Mouse (Mus musculus): Measurements from ENCODE around the gene Tsks. TPM values are rescaled to one million over a fixed set of nuclear protein-coding genes. Genes with fewer than 3 reads are reported as not detected.

Tsks gene
- polyA plus RNA-seq, 1 experiment from 2014 or later = not detected

GRCm38 (mm10) chr7:44916191-44916590 lies 26.8 kb upstream of the Tsks start:
- Histone ChIP-seq H3K4me1 (no peaks in the 10 kb centered on the region), H3K36me3 (peaks cover 45% of the 10 kb centered on the region), H3K9ac (replicated peaks) (no peak overlapping the region), H3K9me3 (no peaks in the 10 kb centered on the region), H3K4me3 (no peak overlapping the region), H3K27ac (replicated peaks) (no peak overlapping the region), H3K27me3 (no peaks in the 10 kb centered on the region), H3K4me2 (replicated peaks) (no peak overlapping the region)
- no peak for ATAC-seq (replicated peaks)
- WGBS = 91% methylated on average over 6 of the region's 6 CpGs

- Histone ChIP-seq H3K4me1 (no peaks in the 10 kb centered on the region), H3K27ac (replicated peaks) (no peak overlapping the region), H3K9me3 (no peaks in the 10 kb centered on the region), H3K4me2 (replicated peaks) (no peak overlapping the region), H3K9ac (replicated peaks) (no peak overlapping the region), H3K27me3 (no peaks in the 10 kb centered on the region), H3K36me3 (peaks cover 45% of the 10 kb centered on the region), H3K4me3 (no peak overlapping the region)
- WGBS = 91% methylated on average over 4 of the region's 4 CpGs
- no peak for ATAC-seq (replicated peaks)
Observed at GRCm38 (mm10) chr7:44916881-44917280, 26.1 kb upstream of the Tsks start.

GRCm38 (mm10) chr7:44918219-44918618 lies 24.8 kb upstream of the Tsks start:
- Histone ChIP-seq H3K4me3 (no peak overlapping the region), H3K27ac (replicated peaks) (no peak overlapping the region), H3K27me3 (no peaks in the 10 kb centered on the region), H3K4me2 (replicated peaks) (no peak overlapping the region), H3K36me3 (peaks cover 48% of the 10 kb centered on the region), H3K4me1 (no peaks in the 10 kb centered on the region), H3K9me3 (no peaks in the 10 kb centered on the region), H3K9ac (replicated peaks) (no peak overlapping the region)
- WGBS = 88% methylated on average over 3 of the region's 3 CpGs
- ATAC-seq (replicated peaks) = no peak

- no peaks in the 10 kb centered on the region for H3K9me3 ChIP-seq
- H3K36me3 ChIP-seq = peaks cover 45% of the 10 kb centered on the region
- no peak overlapping the region for H3K27ac ChIP-seq (replicated peaks)
- H3K4me1 ChIP-seq = no peaks in the 10 kb centered on the region
- H3K4me3 ChIP-seq = no peak overlapping the region
- 74% methylated on average over 5 of the region's 5 CpGs for WGBS
- H3K4me2 ChIP-seq (replicated peaks) = no peak overlapping the region
- no peaks in the 10 kb centered on the region for H3K27me3 ChIP-seq
- no peak for ATAC-seq (replicated peaks)
- H3K9ac ChIP-seq (replicated peaks) = no peak overlapping the region
Observed at GRCm38 (mm10) chr7:44919127-44919526, 23.9 kb upstream of the Tsks start.

- Histone ChIP-seq H3K9me3 (no peaks in the 10 kb centered on the region), H3K27me3 (no peaks in the 10 kb centered on the region), H3K4me3 (no peak overlapping the region), H3K27ac (replicated peaks) (no peak overlapping the region), H3K9ac (replicated peaks) (no peak overlapping the region), H3K4me1 (peaks cover 8% of the 10 kb centered on the region), H3K4me2 (replicated peaks) (no peak overlapping the region), H3K36me3 (peaks cover 32% of the 10 kb centered on the region)
- ATAC-seq (replicated peaks) = no peak
Observed at GRCm38 (mm10) chr7:44922530-44922929, 20.5 kb upstream of the Tsks start.

- Histone ChIP-seq H3K9me3 (no peaks in the 10 kb centered on the region), H3K27me3 (no peaks in the 10 kb centered on the region), H3K4me3 (no peak overlapping the region), H3K9ac (replicated peaks) (no peak overlapping the region), H3K4me1 (peaks cover 25% of the 10 kb centered on the region), H3K27ac (replicated peaks) (no peak overlapping the region), H3K36me3 (peaks cover 28% of the 10 kb centered on the region), H3K4me2 (replicated peaks) (no peak overlapping the region)
- no peak for ATAC-seq (replicated peaks)
- WGBS = 73% methylated on average over 3 of the region's 3 CpGs
Observed at GRCm38 (mm10) chr7:44925468-44925867, 17.5 kb upstream of the Tsks start.

GRCm38 (mm10) chr7:44928570-44928969 lies 14.4 kb upstream of the Tsks start:
- H3K4me2 ChIP-seq (replicated peaks) = peak overlapping the region; percentile 56
- ATAC-seq (replicated peaks) = no peak
- no peak overlapping the region for H3K27ac ChIP-seq (replicated peaks)
- peaks cover 28% of the 10 kb centered on the region for H3K4me1 ChIP-seq
- peak overlapping the region; percentile 91 for H3K4me3 ChIP-seq
- WGBS = 5% methylated on average over 1 of the region's 1 CpGs
- H3K9me3 ChIP-seq = no peaks in the 10 kb centered on the region
- H3K27me3 ChIP-seq = no peaks in the 10 kb centered on the region
- peaks cover 11% of the 10 kb centered on the region for H3K36me3 ChIP-seq
- peak overlapping the region; percentile 97 for H3K9ac ChIP-seq (replicated peaks)

- peak within 1 kb of the TSS; percentile 97 for H3K9ac ChIP-seq (replicated peaks)
- H3K27me3 ChIP-seq = no peaks in the 10 kb centered on the region
- peak within 1 kb of the TSS; percentile 63 for H3K4me2 ChIP-seq (replicated peaks)
- peaks cover 28% of the 10 kb centered on the region for H3K4me1 ChIP-seq
- peak within 1 kb of the TSS; percentile 97 for H3K27ac ChIP-seq (replicated peaks)
- H3K4me3 ChIP-seq = peak within 1 kb of the TSS; percentile 91
- under 1% methylated on average over 84 of the region's 84 CpGs for WGBS
- peak; percentile 99 for ATAC-seq (replicated peaks)
- no peaks in the 10 kb centered on the region for H3K9me3 ChIP-seq
- H3K36me3 ChIP-seq = peaks cover 7% of the 10 kb centered on the region; the same call in 1 of the 2 replicates
Observed at GRCm38 (mm10) chr7:44929204-44930151, 13.5 kb upstream of the Tsks start, which contains the start of gene Ap2a1. Gene Ap2a1 (minus strand): TSS chr7:44929496.

- 94% methylated on average over 4 of the region's 4 CpGs for WGBS
- Histone ChIP-seq H3K27ac (replicated peaks) (no peak overlapping the region), H3K4me3 (no peak overlapping the region), H3K27me3 (no peaks in the 10 kb centered on the region), H3K36me3 (no peaks in the 10 kb centered on the region), H3K9ac (replicated peaks) (no peak overlapping the region), H3K4me2 (replicated peaks) (no peak overlapping the region), H3K4me1 (no peaks in the 10 kb centered on the region), H3K9me3 (no peaks in the 10 kb centered on the region)
- ATAC-seq (replicated peaks) = no peak
Observed at GRCm38 (mm10) chr7:44938680-44939079, 4.3 kb upstream of the Tsks start.

GRCm38 (mm10) chr7:44949922-44950321 lies 6.9 kb downstream of the Tsks start:
- Histone ChIP-seq H3K4me2 (replicated peaks) (no peak overlapping the region), H3K9ac (replicated peaks) (no peak overlapping the region), H3K4me3 (no peak overlapping the region), H3K27ac (replicated peaks) (no peak overlapping the region), H3K9me3 (no peaks in the 10 kb centered on the region), H3K4me1 (peaks cover 17% of the 10 kb centered on the region), H3K36me3 (no peaks in the 10 kb centered on the region), H3K27me3 (peaks cover 29% of the 10 kb centered on the region)
- no peak for ATAC-seq (replicated peaks)
- 76% methylated on average over 6 of the region's 6 CpGs for WGBS

GRCm38 (mm10) chr7:44951960-44952359 lies 9.0 kb downstream of the Tsks start:
- Histone ChIP-seq H3K27me3 (peaks cover 29% of the 10 kb centered on the region), H3K36me3 (no peaks in the 10 kb centered on the region), H3K4me2 (replicated peaks) (peak overlapping the region; percentile 65), H3K9ac (replicated peaks) (peak overlapping the region; percentile 46), H3K27ac (replicated peaks) (no peak overlapping the region), H3K4me3 (peak overlapping the region; percentile 40), H3K4me1 (peaks cover 17% of the 10 kb centered on the region), H3K9me3 (no peaks in the 10 kb centered on the region)
- ATAC-seq (replicated peaks) = 0 out of 2 replicates have a peak, but pooled peaks have one; percentile 27
- under 1% methylated on average over 10 of the region's 10 CpGs for WGBS

GRCm38 (mm10) chr7:44952611-44953306 lies 9.8 kb downstream of the Tsks start:
- 6% methylated on average over 24 of the region's 24 CpGs for WGBS
- peaks cover 29% of the 10 kb centered on the region for H3K27me3 ChIP-seq
- H3K4me3 ChIP-seq = peak overlapping the region; percentile 40
- ATAC-seq (replicated peaks) = peak; percentile 74
- H3K9ac ChIP-seq (replicated peaks) = peak overlapping the region; percentile 46
- no peaks in the 10 kb centered on the region for H3K9me3 ChIP-seq
- peak overlapping the region; percentile 65 for H3K4me2 ChIP-seq (replicated peaks)
- no peaks in the 10 kb centered on the region for H3K36me3 ChIP-seq
- H3K4me1 ChIP-seq = peaks cover 17% of the 10 kb centered on the region
- H3K27ac ChIP-seq (replicated peaks) = no peak overlapping the region; the same call in 1 of the 2 replicates
